Mouse (Mus musculus) cerebellum, postnatal 4 days (tissue): ENCODE measurements around the gene Brwd1.
"Not testable (repeated sequence)": the region's sequence is repeated elsewhere in the genome, so short reads cannot be mapped to it uniquely, and the experiment has no call there.

ENCODE experiments used
- DNase-seq, 2 experiments: peaks; one replicate each; pipeline ENCODE4 v3.0.0; 2022; ENCODE audit warnings: low spot score in 2 of 2, mixed read lengths in 1 of 2

Gene Brwd1

DNA sequence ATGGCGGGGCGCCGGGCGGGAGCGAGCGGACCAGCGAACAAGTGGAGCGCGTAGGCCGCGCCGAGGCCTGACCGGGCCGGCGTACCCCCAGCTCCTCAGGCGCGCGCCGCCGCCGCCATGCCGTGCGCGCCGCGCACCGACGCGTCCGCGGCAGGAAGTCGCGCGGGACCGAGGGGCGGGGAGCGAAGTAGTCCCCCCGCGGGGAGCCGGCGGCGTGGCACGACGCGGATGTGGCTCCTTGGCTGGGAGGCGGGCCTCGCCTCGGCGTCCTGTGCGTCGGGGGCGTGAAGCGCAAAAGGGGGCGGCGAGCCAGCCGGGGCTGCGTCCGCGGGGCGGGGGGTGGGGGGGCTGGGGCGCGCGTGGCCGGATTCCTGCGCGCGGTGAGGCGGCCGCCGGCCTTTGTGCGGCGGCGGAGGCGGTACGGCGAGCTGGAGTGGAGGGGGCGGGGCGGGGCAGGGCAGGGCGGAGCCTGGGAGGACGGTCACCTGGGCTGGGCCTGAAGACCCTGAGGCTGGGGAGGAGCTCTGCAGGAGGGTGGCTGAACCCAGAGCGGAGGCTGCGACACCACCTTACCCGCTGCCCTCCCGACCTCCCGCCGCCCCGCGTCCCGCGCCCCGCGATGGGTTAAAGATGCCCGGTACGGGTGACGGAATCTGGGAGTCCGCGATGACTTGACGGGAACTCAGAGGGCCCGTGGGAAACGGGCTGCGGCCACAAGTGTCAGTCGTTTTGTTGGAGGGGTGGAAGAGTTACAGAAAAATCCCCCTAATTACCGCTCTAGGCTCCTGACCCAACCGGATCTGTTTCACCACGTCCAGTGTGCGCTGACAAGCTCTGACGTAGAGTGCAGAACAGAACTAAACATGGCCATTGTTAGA lies at the start of gene Brwd1:
Gene Brwd1 (minus strand): TSS at position 226 of the 878 bp plus-strand sequence.
- DNase-seq, result peak; percentile 85 to 92

DNA sequence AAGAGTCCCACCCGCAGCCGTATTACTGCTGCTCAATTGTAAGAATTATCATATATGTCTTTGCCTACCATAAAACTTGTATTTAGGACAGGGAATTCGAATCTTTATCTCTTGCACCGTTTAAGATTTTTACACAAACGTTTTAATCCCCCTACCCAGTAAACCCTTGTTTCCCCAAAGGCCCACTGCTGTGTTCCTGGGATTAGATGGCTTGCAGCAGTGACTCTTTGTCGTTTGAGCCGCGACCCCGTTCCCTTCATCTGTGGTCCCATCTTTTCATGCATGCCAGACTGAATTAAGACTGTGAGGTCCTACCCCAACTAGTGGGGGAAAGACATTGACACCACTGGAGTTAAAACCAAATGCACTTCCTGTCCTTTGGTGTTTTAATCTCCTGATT lies 46.1 kb upstream of the Brwd1 start:
- DNase-seq, result no peak

DNA sequence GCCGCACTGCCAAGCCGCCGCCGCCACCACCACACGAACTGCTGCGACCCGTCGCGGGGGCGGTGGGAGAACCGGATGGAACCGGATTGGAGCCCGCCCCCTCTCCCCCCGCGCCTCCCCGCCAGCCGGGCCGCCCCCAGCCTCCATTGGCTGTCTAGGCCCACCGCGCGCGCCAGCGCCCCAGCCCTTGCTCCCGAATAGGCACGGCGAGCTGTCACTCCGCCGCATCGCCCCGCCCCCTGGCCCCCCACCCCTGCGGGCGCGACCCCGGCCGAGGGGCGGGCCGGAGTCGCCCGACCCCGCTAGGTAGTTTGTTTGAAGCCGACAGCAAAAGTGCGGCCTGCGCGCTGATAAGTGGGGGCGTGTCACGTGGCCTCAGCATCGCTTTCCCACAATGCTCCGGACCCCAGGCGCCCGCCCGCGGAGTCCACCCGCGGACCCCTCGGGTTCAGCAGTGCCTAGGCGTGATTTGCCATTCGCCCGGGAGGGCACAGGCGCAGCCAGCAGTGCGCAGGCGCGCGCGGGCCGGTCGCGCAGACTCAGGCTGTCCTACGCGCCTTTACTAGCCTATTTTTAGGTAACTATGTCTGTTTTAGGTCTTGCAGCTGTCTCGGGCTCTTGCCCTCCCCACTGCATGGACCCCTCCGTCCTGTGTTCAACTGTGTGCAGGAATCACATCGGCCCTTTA lies 45.5 kb upstream of the Brwd1 start, which contains the start of gene Hmgn1:
Gene Hmgn1 (minus strand): TSS at position 73 of the 688 bp plus-strand sequence.
- DNase-seq, result peak; percentile 96 to 99

DNA sequence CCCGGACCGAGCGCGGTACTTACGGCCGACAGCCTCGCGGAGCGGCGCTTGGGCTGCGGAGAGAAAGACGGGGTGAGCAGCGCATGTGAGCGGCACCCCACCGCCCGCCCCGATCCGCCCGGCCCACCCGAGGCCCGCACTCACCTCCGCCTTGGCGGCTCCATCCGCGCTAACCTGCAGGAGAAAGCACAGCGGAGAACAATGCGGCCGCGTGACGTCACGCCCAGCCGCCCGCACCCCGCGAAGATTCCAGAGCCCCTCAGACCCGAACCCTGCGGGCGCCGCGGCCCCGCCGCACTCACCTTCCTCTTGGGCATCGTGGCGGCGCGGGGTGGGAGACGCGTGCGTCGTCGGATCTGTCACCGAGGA lies 44.9 kb upstream of the Brwd1 start:
- no peak for DNase-seq

DNA sequence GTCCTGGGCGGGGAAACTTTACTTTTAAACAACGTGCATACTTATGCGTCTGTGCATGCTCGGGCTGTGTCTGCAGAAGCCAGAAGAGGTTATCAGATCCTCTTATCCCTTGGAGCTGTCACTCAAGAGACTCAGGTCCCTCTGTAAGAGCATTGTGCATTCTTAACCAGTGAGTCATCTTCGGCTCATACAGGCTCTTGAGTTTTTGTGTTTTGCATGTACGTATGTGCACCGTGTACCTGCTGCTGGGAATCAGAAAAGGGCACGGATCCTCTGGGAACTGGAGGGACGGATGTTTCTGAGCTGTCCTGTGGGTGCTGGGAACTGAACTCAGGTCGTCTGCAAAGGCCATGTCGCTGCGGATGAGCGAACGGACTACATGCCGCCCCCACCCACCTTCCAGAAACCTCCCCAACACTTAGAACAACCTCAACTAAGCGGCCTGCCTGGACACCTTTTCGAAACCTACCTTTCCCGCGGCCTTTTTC lies 44.4 kb upstream of the Brwd1 start:
- no peak for DNase-seq

DNA sequence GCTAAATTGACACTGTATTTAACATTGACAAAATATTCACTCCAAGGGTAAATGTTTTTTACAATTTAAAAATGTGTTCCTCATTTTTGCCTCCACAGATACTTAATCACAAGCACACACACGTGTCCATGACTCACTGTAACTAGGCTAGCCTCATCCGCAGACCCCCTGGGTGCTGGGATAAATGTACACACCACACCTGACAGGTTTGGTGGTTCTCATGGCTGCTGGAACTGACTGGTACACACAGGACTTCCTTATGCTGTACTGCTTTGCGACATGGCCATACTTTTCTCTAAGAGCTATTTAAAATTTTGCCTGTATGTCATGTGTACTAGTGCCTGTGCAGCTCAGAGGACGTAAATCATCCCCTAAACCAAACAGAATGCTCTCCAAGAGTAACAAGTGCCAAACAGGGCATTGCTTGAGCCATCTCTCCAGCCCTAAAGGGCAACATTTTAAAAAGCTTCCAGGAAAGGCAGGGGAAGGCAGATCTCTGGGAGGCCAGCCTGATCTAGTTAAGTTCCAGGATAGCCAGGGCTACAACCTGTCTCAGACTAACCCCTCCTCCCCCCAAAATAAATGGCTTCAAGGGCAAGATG lies 37.8 kb upstream of the Brwd1 start:
- DNase-seq, result no peak

DNA sequence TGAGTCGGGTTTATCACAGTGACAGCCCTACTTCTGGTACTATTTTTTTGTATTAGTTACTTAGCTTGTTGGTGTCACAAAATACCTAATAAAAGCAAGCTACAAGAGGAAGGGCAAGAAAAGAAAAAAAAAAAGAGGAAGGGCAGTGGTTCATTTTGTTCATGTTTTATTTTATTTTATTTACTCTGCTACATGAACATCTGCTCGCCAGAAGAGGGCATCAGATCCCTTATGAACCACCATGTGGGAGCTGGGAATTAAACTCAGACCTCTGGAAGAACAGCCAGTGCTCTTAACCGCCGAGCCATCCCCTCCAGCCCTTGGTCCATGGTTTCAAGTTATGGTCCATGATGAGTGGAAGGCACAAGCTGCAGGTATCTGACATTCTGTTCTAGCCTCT lies 32.4 kb upstream of the Brwd1 start:
- no peak for DNase-seq

DNA sequence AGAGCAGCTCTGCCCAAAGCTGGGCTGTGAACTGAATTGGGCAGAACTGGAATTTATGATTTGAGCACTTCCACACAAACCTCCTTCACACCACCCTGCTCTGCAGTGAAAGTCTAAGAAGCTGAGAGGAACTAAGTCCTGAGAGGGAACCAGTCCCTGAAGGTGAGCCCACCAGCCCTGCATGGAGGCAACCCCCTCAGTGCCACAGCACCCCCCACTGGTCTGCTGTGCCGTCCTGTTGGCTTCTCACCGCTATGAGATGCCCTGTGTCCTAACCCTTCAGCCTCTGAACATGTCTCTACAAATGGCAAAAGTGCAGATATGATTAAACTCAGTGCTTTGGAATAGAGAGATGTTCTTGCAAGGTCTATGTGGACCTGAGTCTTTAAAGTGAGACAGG lies 30.4 kb upstream of the Brwd1 start:
- no peak for DNase-seq

DNA sequence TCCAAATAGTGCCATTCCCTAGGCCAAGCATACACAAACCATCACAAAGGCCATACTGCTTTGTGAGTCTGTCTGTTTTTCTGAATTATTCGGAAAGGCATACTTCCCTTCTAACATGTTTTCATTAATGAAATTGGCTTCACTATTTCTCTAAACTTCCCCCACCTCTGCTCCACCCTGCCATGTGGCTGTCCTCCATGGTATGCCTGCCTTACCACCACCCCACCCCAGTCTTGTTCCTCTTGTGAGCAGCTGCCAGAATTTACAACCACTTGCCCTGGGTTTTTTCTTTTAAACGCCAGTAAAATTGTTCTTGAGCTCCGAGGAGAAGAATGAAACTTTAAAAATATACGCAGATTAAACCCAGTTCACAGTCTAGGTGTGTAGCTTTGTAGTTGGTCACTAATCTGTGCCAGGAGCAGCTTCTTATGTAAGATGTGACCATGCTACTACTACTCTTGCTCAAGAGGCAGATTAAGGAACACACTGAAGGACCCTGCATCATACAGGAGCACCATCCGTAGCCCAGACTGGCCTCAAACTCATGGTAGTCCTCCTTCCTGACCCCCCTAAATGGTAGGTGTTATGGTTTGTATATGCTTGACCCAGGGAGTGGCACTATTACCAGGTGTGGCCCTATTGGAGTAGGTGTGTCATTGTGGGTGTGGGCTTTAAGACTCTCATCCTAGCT lies 28.5 kb upstream of the Brwd1 start:
- DNase-seq, result no peak

DNA sequence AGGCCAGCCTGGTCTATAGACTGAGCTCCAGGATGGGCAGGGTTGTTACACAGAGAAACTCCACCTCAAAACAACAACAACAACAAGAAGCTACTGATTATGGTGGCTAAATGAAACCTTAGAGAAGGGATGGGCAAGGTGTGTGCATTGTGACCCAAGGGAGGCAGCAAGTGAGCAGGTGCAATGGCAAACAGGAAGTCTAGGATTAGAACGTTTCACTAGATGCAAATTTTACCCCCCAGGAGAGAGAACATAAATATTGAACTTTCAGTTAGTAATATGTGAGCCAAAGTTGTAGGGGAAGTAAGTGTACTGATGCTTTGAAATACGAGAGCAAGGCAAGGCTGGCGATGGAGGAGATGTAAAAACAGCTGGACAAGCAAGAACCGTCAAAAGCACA lies 27.3 kb upstream of the Brwd1 start:
- DNase-seq, result no peak

DNA sequence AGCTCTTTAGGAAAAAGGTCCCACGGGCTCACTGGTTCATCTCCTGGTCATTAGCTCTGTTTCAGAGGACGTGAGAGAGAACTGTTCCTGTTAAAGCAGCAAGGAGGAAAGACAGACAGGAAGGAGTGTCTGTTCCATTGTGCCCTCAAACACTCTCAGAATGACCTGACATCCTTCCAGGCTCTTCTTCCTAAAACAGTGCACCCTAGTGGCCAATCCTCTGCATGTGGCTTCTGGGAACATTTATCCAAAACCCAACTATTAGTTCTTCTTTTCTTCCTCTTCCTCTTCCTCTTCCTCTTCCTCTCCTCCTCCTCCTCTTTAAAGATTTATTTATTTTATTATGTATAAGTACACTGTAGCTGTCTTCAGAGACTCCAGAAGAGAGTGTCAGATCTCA lies 20.7 kb upstream of the Brwd1 start:
- DNase-seq, result no peak

DNA sequence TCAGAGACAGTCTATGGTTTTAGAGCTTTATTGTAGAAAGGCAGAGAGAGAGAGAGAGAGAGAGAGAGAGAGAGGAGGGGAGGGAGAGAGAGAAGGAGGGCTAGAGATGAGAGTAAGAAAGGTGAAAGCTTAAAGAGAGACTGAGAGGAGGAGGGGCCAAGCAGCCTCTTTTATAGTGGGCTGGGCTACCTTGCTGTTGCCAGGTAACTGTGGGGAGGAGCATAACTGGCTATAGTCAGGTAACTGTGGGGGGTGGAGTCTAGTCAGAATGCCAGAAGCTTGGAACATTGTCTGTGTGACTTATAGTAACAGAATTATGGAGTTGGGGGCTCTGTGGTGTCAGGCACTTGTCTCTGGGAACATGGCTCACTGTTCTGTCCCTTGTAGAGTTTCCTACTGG lies 15.5 kb upstream of the Brwd1 start:
- DNase-seq, result not testable (repeated sequence)

DNA sequence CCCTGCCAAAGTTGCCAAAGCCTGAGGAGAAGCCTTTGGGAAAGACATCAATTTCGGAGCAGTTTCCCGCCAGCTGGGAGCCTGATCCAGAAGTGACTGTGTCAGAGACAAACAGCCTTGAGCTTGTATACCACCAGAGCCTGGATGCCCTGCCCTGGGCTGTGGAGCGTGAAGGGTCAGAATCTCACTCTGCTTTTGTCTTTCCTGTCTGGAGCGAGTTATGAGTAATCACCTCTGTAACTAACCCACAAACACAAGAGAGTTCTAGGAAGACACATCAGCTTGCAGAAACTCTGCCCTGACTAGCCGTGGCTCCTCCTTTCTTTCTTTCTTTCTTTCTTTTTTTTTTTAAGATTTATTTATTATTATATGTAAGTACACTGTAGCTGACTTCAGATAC lies 13.6 kb upstream of the Brwd1 start:
- no peak for DNase-seq

DNA sequence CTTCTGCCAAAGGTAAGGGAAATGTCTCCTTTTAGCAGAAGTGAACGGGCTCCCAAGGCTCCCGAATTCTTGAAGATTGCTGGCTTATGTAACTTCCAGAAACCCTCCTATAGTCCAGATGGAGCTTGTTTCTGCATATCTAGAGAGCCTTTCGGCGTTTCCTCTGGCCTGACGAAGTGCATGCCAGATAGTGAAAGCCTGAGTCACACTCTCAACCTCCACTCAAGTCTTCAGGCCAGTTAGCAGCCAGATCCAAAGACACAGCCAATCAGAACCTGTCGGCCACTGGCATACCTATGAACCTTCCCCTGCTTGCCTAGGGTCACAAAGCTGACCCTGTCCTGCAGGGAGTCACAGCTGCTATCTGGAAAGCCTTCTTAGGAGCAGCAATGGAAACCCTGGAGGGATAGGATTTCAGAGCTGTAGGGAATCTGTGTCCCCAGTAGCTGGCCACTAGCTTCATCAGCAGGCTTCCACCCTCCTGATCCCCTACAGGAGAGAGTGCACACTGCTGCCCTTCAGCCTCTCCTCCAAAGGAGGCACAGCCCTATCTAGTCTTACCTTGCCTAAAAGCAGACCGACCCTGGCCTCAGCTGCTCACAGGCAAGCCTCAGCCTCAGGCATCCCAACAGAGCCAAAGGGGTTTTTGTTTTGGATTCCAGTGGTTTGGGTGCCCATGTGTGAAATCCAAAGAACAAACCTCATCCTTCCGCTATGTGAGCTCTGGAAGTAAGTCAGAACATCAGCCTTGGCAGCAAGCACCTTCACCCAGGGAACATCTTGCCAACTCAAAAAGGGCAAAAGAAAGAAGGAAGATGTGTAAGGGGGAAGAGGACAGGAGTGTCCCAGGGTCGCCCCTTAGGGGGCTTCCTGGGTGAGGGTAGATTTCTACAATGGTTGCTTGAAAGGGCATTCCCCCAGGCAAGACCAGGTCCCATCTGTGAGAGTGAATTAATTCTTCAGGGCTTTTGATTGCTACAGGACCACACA lies 9.5 kb upstream of the Brwd1 start:
- DNase-seq, result no peak

DNA sequence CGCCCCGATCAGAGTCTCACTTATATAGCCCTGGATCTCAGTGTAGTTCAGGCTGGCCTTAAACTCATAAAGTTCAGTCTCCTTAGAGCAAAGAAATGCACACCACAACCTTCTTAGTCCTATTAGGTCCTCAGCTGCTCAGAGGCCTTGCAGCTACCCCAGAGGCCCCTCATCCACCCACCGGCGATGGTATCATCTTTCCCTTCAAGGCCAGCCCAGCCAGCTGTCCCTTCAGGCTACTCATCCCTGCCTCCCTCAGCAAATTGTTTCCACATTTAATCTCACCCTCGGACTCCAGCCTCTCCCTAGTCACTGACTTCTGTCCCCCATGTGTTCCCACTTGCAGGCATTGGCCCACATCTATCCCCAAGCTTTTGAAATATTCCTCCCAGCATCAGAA lies 5.8 kb upstream of the Brwd1 start:
- no peak for DNase-seq

DNA sequence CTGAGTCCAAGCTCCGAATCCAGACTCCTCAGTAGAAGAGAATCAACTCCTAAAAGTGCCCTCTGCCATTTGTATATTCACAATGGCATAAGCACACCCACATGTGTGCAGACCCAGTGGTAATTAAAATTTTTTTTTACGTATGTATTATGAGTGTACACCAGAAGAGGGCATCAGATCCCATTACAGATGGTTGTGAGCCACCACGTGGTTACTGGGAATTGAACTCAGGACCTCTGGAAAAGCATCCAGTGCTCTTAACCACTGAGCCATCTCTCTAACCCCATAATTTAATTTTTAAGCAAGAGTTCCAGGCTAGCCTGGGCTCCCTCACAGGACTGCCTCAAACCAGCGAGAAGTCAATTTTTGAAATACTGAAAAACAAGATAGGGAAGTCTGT lies 5.1 kb upstream of the Brwd1 start:
- DNase-seq, result no peak

DNA sequence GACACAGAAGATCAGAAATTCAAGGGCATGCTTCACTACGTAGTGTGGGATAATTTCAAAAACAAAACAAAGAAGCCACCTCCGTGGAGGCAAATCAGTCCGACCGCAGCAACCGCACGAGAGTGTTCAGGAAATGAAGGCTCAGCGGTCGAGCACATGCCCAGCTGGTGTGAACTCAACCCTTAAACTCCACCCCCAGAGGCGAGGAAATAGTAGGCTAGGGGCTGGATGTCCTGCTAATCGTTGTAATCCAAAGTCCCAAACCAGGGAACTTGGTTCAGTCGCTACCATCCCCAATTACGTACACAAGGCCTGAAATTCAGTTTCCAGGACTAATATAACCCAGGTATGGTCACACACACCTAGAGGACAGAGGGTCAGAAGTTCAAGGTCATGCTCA lies 4.7 kb upstream of the Brwd1 start:
- no peak for DNase-seq

DNA sequence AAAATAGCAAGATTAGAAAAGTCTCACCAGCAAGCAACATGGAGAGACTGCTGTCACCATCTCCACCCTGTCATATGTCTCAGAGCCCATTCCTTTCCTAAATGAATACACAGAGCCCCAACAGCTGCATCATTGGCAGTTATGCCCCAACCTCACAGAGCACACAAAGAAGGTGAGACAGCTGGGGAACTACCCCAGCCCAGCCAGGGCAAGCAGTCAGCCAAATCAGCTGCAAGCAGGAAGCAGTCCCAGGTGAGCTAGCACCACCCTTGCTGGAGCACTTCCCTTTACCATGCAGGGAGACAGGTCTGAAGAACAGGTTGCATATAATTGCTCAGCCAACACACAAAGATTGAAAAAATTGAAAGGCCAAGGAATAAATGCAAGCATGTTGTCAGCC lies 3.3 kb upstream of the Brwd1 start:
- DNase-seq, result no peak

DNA sequence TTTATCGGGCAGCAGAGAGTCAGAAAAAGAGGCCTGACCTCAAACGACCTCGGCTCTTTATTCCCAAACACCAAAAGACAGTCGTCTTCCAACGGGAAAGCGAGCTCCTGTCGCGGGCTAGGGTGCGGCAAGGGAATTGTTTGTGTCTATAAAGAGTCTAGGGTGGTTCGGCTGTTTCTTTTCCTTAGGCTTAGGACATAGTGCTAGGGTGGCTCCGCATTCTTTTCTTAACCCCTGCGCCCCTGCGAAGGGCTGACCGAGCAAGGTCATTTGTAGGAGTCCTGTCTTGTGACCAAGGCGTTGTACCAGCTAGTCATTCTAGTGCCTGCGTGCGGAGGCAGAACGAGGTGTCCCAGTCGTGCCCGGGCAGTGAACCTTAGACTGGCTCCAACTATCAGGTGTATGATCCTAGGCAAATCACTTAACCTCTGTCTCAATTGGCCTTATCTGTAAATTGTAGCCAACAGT lies 887 bp upstream of the Brwd1 start:
- no peak for DNase-seq

DNA sequence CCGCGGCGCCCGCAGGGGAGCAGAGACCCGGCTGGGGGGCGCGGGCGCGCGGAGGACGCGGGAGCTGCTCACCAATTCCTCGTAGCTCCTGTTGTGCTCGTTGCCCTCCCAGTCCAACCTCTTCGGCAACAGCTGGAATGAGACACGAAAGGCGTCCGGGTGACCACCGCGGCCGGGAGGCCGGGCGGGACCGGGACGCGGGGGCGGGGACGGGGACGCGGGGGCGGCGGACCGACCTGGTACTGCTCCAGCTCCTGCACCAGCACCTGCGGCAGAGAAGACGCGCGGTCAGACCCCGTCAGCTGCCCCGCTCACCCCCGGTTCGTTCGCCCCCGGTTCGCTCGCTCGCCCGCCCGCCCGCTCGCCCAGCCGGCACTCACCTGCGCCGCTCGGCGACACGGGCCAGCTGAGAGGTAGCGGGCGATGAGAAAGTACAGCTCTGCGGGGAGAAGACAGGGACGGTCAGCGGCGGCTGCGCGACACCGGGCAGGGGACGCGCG lies 534 bp downstream of the Brwd1 start:
- DNase-seq, result peak in 1 of 2 experiments; percentile 28
